Mouse (Mus musculus): Measurements from ENCODE around the gene Hrk.

The Hrk gene

GRCm38 (mm10) chr5:118223142-118223757, 58.8 kb downstream of the Hrk start:
- no peak for DNase-seq (ENCODE audit: low read depth)

- DNase-seq (ENCODE audit: low read depth): no peak
These were observed 65.7 kb downstream of the Hrk start for GRCm38 (mm10) chr5:118230071-118230611.

GRCm38 (mm10) chr5:118236891-118237290, 72.4 kb downstream of the Hrk start:
- DNase-seq (ENCODE audit: low read depth): no peak
